Mouse (Mus musculus) neural tube, embryonic 11.5 days (tissue): ENCODE results near the gene Pgls. TPM values are rescaled to one million over a fixed set of nuclear protein-coding genes. Genes with fewer than 3 reads are reported as not detected.

Experiments used
- ATAC-seq: fragments of 200-750 bp; cut with Nextera tagmentation; 2 replicates; pipeline ENCODE4 v1.8.0; 2017; ENCODE audit warnings: moderate number of reproducible peaks, mild to moderate bottlenecking, moderate TSS enrichment, moderate library complexity; ENCODE audit not compliant: insufficient read depth, low FRiP score, low TSS enrichment
- DNase-seq: peaks from one replicate; pipeline ENCODE4 v3.0.0-alpha.2; 2015; ENCODE audit warnings: low spot score
- H3K27ac ChIP-seq: fragments of 300-500 bp; sonication (generic); 2 replicates; pipeline ENCODE4 v1.5.1; 2014; ENCODE audit warnings: low read depth, mild to moderate bottlenecking, low read length
- H3K27me3 ChIP-seq: fragments of 300-500 bp; sonication (generic); 2 replicates; pipeline ENCODE4 v1.6.1; 2014; ENCODE audit warnings: mild to moderate bottlenecking, low read length, mixed read lengths; ENCODE audit not compliant: control insufficient read depth, insufficient read depth
- H3K36me3 ChIP-seq: fragments of 300-500 bp; sonication (generic); 2 replicates; pipeline ENCODE4 v1.6.1; 2014; ENCODE audit warnings: mild to moderate bottlenecking, low read length, moderate library complexity, mixed read lengths; ENCODE audit not compliant: control insufficient read depth, insufficient read depth
- H3K4me1 ChIP-seq: fragments of 300-500 bp; sonication (generic); 2 replicates; pipeline ENCODE4 v1.6.1; 2014; ENCODE audit warnings: low read length, mixed read lengths; ENCODE audit not compliant: control insufficient read depth, insufficient read depth
- H3K4me2 ChIP-seq: fragments of 300-500 bp; sonication (generic); 2 replicates; pipeline ENCODE4 v1.6.1; 2014; ENCODE audit warnings: low read depth, mild to moderate bottlenecking, moderate library complexity
- H3K4me3 ChIP-seq: fragments of 300-500 bp; sonication (generic); 2 replicates; pipeline ENCODE4 v1.5.1; 2014; ENCODE audit warnings: low read depth, low read length
- H3K9ac ChIP-seq: fragments of 300-500 bp; sonication (generic); 2 replicates; pipeline ENCODE4 v1.6.1; 2014; ENCODE audit warnings: mild to moderate bottlenecking, low read length
- H3K9me3 ChIP-seq: fragments of 300-500 bp; sonication (generic); 2 replicates; pipeline ENCODE4 v1.6.1; 2016; ENCODE audit warnings: low read length; ENCODE audit not compliant: control insufficient read depth
- WGBS: fragments of 180-500 bp; shearing (Covaris S2); extraction: QIAGEN DNeasy Blood & Tissue Kit; methylation state at CpG from one replicate; pipeline ENCODE4 v1.1.7; 2014; 5-methylcytosine and 5-hydroxymethylcytosine counted together
- polyA plus RNA-seq: library from polyadenylated mRNA; unstranded; fragments of >200 nt; fragmentation: Nextera tagmentation; extraction: Ambion mirVana; gene quantifications from 2 replicates; pipeline ENCODE4 v1.2.1, GENCODE M21; 2014

Gene Pgls
- polyA plus RNA-seq, 1 experiment from 2014 or later: 212 TPM

- 94% methylated on average over 2 of the region's 2 CpGs for WGBS
- H3K9me3 ChIP-seq: 0 out of 2 replicates have a peak, but pooled peaks cover 5% of the 10 kb centered on the region
- ATAC-seq (no peak), DNase-seq (no peak)
- H3K9ac ChIP-seq: no peak overlapping the region
- no peaks in the 10 kb centered on the region for H3K4me1 ChIP-seq
- H3K27ac ChIP-seq: no peak overlapping the region
- H3K36me3 ChIP-seq: peaks cover 57% of the 10 kb centered on the region
- no peaks in the 10 kb centered on the region for H3K27me3 ChIP-seq
- no peak overlapping the region for H3K4me3 ChIP-seq
- no peak overlapping the region for H3K4me2 ChIP-seq
Observed at GRCm38 (mm10) chr8:71619786-71620185, 27.8 kb downstream of the Pgls start.

- H3K4me2 ChIP-seq: no peak overlapping the region
- H3K27me3 ChIP-seq: peaks cover 3% of the 10 kb centered on the region
- H3K36me3 ChIP-seq: peaks cover 38% of the 10 kb centered on the region
- 0 out of 2 replicates have a peak, but pooled peaks cover 5% of the 10 kb centered on the region for H3K9me3 ChIP-seq
- 75% methylated on average over 1 of the region's 1 CpGs for WGBS
- DNase-seq (no peak), ATAC-seq (no peak)
- no peak overlapping the region for H3K9ac ChIP-seq
- H3K4me3 ChIP-seq: no peak overlapping the region
- no peak overlapping the region for H3K27ac ChIP-seq
- H3K4me1 ChIP-seq: peaks cover 7% of the 10 kb centered on the region
Observed at GRCm38 (mm10) chr8:71625088-71625487, 33.1 kb downstream of the Pgls start.

GRCm38 (mm10) chr8:71626753-71627152 is 34.8 kb downstream of the Pgls start:
- Histone ChIP-seq H3K4me2 (no peak overlapping the region), H3K36me3 (peaks cover 26% of the 10 kb centered on the region), H3K4me1 (peaks cover 9% of the 10 kb centered on the region), H3K4me3 (no peak overlapping the region), H3K27me3 (peaks cover 9% of the 10 kb centered on the region), H3K9me3 (0 out of 2 replicates have a peak, but pooled peaks cover 5% of the 10 kb centered on the region), H3K9ac (no peak overlapping the region), H3K27ac (no peak overlapping the region)
- ATAC-seq (no peak), DNase-seq (no peak)
- WGBS: 89% methylated on average over 9 of the region's 9 CpGs

- DNase-seq (no peak), ATAC-seq (no peak)
- peaks cover 19% of the 10 kb centered on the region for H3K36me3 ChIP-seq
- no peak overlapping the region for H3K4me3 ChIP-seq
- no peak overlapping the region for H3K27ac ChIP-seq
- WGBS: 52% methylated on average over 9 of the region's 9 CpGs
- no peak overlapping the region for H3K4me2 ChIP-seq
- H3K9me3 ChIP-seq: peaks cover under 1% of the 10 kb centered on the region; the same call in 1 of the 2 replicates
- H3K27me3 ChIP-seq: peaks cover 12% of the 10 kb centered on the region
- no peak overlapping the region for H3K9ac ChIP-seq
- peaks cover 9% of the 10 kb centered on the region for H3K4me1 ChIP-seq
Observed at GRCm38 (mm10) chr8:71627265-71628099, 35.5 kb downstream of the Pgls start.

- Histone ChIP-seq H3K9ac (peak overlapping the region; percentile 62), H3K27ac (no peak overlapping the region), H3K4me1 (peaks cover 9% of the 10 kb centered on the region), H3K9me3 (peaks cover 7% of the 10 kb centered on the region), H3K27me3 (peaks cover 14% of the 10 kb centered on the region), H3K36me3 (peaks cover 9% of the 10 kb centered on the region), H3K4me3 (peak overlapping the region; percentile 43), H3K4me2 (peak overlapping the region; percentile 85)
- 8% methylated on average over 16 of the region's 16 CpGs for WGBS
- no peak for DNase-seq
- ATAC-seq: no peak
Observed at GRCm38 (mm10) chr8:71628396-71629095, 36.6 kb downstream of the Pgls start.

- Histone ChIP-seq H3K27me3 (peaks cover 21% of the 10 kb centered on the region), H3K4me2 (peak overlapping the region; percentile 85), H3K9ac (peak overlapping the region; percentile 62), H3K4me3 (peak overlapping the region; percentile 43), H3K36me3 (peaks cover 2% of the 10 kb centered on the region; the same call in 1 of the 2 replicates), H3K4me1 (peaks cover 9% of the 10 kb centered on the region), H3K9me3 (peaks cover 7% of the 10 kb centered on the region), H3K27ac (no peak overlapping the region)
- ATAC-seq: peak; percentile 89
- under 1% methylated on average over 53 of the region's 55 CpGs for WGBS
- DNase-seq: peak; percentile 97
Observed at GRCm38 (mm10) chr8:71629096-71629697, 37.2 kb downstream of the Pgls start.

GRCm38 (mm10) chr8:71629781-71630212 is 37.8 kb downstream of the Pgls start:
- Histone ChIP-seq H3K9ac (peak overlapping the region; percentile 44; the same call in 1 of the 2 replicates), H3K27me3 (peaks cover 22% of the 10 kb centered on the region), H3K36me3 (peaks cover 2% of the 10 kb centered on the region; the same call in 1 of the 2 replicates), H3K27ac (no peak overlapping the region), H3K9me3 (peaks cover 7% of the 10 kb centered on the region), H3K4me2 (peak overlapping the region; percentile 85), H3K4me1 (peaks cover 9% of the 10 kb centered on the region), H3K4me3 (peak overlapping the region; percentile 43)
- peak; percentile 28 for ATAC-seq
- whole genome bisulfite sequencing: 2% methylated on average over 25 of the region's 25 CpGs
- DNase-seq: peak; percentile 65

- Histone ChIP-seq H3K9me3 (peaks cover 7% of the 10 kb centered on the region), H3K27ac (no peak overlapping the region), H3K27me3 (peaks cover 25% of the 10 kb centered on the region), H3K36me3 (peaks cover 2% of the 10 kb centered on the region; the same call in 1 of the 2 replicates), H3K4me2 (no peak overlapping the region), H3K4me3 (no peak overlapping the region), H3K9ac (no peak overlapping the region), H3K4me1 (peaks cover 9% of the 10 kb centered on the region)
- DNase-seq: no peak
- 90% methylated on average over 6 of the region's 6 CpGs for WGBS
- ATAC-seq: no peak
Observed at GRCm38 (mm10) chr8:71630761-71631160, 38.8 kb downstream of the Pgls start.
